Mouse (Mus musculus) liver, embryonic 16.5 days (tissue): ENCODE results near the gene Hnrnph1. TPM values are rescaled to one million over a fixed set of nuclear protein-coding genes. Genes with fewer than 3 reads are reported as not detected.
"Not testable (repeated sequence)": the region's sequence is repeated elsewhere in the genome, so short reads cannot be mapped to it uniquely, and the experiment has no call there.

Source experiments
- ATAC-seq: fragments of 200-750 bp; cut with Nextera tagmentation; 2 replicates; pipeline ENCODE4 v1.8.0; 2017; ENCODE audit warnings: low read depth, mild to moderate bottlenecking, moderate number of reproducible peaks, moderate library complexity
- H3K27ac ChIP-seq: fragments of 300-500 bp; sonication (generic); 2 replicates; pipeline ENCODE4 v1.5.1; 2014; ENCODE audit warnings: mild to moderate bottlenecking, low read length
- H3K27me3 ChIP-seq: fragments of 300-500 bp; sonication (generic); 2 replicates; pipeline ENCODE4 v1.6.1; 2014; ENCODE audit warnings: low read depth, low read length, mixed read lengths; ENCODE audit not compliant: control insufficient read depth, insufficient read depth
- H3K36me3 ChIP-seq: fragments of 300-500 bp; sonication (generic); 2 replicates; pipeline ENCODE4 v1.6.1; 2014; ENCODE audit warnings: mild to moderate bottlenecking; ENCODE audit not compliant: control insufficient read depth, insufficient read depth
- H3K4me1 ChIP-seq: fragments of 300-500 bp; sonication (generic); 2 replicates; pipeline ENCODE4 v1.6.1; 2014; ENCODE audit warnings: low read depth, low read length, mixed read lengths; ENCODE audit not compliant: control insufficient read depth
- H3K4me2 ChIP-seq: fragments of 300-500 bp; sonication (generic); 2 replicates; pipeline ENCODE4 v1.6.1; 2014; ENCODE audit warnings: low read depth, low read length, mixed read lengths
- H3K4me3 ChIP-seq: fragments of 300-500 bp; sonication (generic); 2 replicates; pipeline ENCODE4 v1.5.1; 2014; ENCODE audit warnings: low read depth, mild to moderate bottlenecking, low read length
- H3K9ac ChIP-seq: fragments of 300-500 bp; sonication (generic); 2 replicates; pipeline ENCODE4 v1.6.1; 2014; ENCODE audit warnings: low read depth, low read length
- H3K9me3 ChIP-seq: fragments of 300-500 bp; sonication (generic); replicated peaks from 2 replicates; pipeline ENCODE4 v1.6.1; 2016; ENCODE audit warnings: low read length; ENCODE audit not compliant: control insufficient read depth
- WGBS: fragments of 180-500 bp; shearing (Covaris S2); extraction: QIAGEN DNeasy Blood & Tissue Kit; methylation state at CpG from one replicate; pipeline ENCODE4 v1.1.7; 2014; ENCODE audit not compliant: insufficient replicate concordance; 5-methylcytosine and 5-hydroxymethylcytosine counted together
- polyA plus RNA-seq: library from polyadenylated mRNA; unstranded; fragments of >200 nt; fragmentation: Nextera tagmentation; extraction: Ambion mirVana; gene quantifications from 2 replicates; pipeline ENCODE4 v1.2.1, GENCODE M21; 2015

Hnrnph1 gene
- polyA plus RNA-seq, 1 experiment from 2014 or later = 93.6 TPM

GRCm38 (mm10) chr11:50352177-50352576 lies 24.6 kb upstream of the Hnrnph1 start:
- Histone ChIP-seq H3K4me3 (no peak overlapping the region), H3K36me3 (no peaks in the 10 kb centered on the region), H3K9ac (no peak overlapping the region), H3K9me3 (no peaks in the 10 kb centered on the region), H3K4me2 (no peak overlapping the region), H3K27ac (no peak overlapping the region), H3K4me1 (no peaks in the 10 kb centered on the region), H3K27me3 (no peaks in the 10 kb centered on the region)
- ATAC-seq = no peak
- 55% methylated on average over 2 of the region's 2 CpGs for WGBS

DNA sequence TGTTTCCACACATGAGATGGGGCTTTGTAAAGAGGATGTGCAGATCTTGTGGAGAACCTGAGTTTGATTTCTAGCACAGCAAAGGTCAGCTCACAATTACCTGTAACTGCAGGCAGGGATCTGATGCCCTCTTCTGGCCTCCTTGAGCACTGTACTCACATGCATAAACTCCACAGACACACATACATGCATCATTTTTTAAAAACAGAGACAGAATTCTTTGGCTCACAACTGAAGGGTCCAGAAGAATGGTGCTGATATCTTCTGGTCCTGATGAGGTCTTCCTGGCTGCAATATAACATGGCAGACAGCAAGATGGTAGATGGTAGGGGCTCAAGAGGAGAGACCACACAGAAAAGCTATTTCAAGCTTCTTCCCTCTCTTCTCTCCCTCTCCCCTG lies 22.6 kb upstream of the Hnrnph1 start, which contains the start of gene Cby3:
Gene Cby3 (plus strand): TSS at position 301 of the 400 bp plus-strand sequence.
- peak within 1 kb of the TSS; percentile 22; the same call in 1 of the 2 replicates for H3K27ac ChIP-seq

GRCm38 (mm10) chr11:50354851-50355250 lies 21.9 kb upstream of the Hnrnph1 start:
- peak; percentile 66 for ATAC-seq
- WGBS = 66% methylated on average over 3 of the region's 3 CpGs

More for the DNA sequence above, 22.6 kb upstream of the Hnrnph1 start, which contains the start of gene Cby3:
- Histone ChIP-seq H3K9me3 (no peaks in the 10 kb centered on the region), H3K4me1 (peaks cover 4% of the 10 kb centered on the region; the same call in 1 of the 2 replicates), H3K9ac (no peak within 1 kb of the TSS), H3K4me2 (no peak within 1 kb of the TSS), H3K27me3 (peaks cover 13% of the 10 kb centered on the region), H3K4me3 (no peak within 1 kb of the TSS), H3K36me3 (no peaks in the 10 kb centered on the region)
- no peak for ATAC-seq

GRCm38 (mm10) chr11:50355395-50355794 lies 21.4 kb upstream of the Hnrnph1 start:
- Histone ChIP-seq H3K4me1 (peaks cover 10% of the 10 kb centered on the region), H3K27me3 (peaks cover 19% of the 10 kb centered on the region), H3K4me2 (no peak overlapping the region), H3K9ac (no peak overlapping the region), H3K27ac (peak overlapping the region; percentile 22; the same call in 1 of the 2 replicates), H3K9me3 (no peaks in the 10 kb centered on the region), H3K36me3 (no peaks in the 10 kb centered on the region), H3K4me3 (no peak overlapping the region)
- 4% methylated on average over 1 of the region's 1 CpGs for WGBS
- peak; percentile 47; the same call in 1 of the 2 replicates for ATAC-seq

More at GRCm38 (mm10) chr11:50354851-50355250, 21.9 kb upstream of the Hnrnph1 start:
- H3K36me3 ChIP-seq = no peaks in the 10 kb centered on the region
- no peak overlapping the region for H3K4me3 ChIP-seq
- peaks cover 19% of the 10 kb centered on the region for H3K27me3 ChIP-seq
- no peak overlapping the region for H3K4me2 ChIP-seq
- H3K9ac ChIP-seq = no peak overlapping the region
- peak overlapping the region; percentile 22; the same call in 1 of the 2 replicates for H3K27ac ChIP-seq
- peaks cover 10% of the 10 kb centered on the region for H3K4me1 ChIP-seq
- H3K9me3 ChIP-seq = no peaks in the 10 kb centered on the region

DNA sequence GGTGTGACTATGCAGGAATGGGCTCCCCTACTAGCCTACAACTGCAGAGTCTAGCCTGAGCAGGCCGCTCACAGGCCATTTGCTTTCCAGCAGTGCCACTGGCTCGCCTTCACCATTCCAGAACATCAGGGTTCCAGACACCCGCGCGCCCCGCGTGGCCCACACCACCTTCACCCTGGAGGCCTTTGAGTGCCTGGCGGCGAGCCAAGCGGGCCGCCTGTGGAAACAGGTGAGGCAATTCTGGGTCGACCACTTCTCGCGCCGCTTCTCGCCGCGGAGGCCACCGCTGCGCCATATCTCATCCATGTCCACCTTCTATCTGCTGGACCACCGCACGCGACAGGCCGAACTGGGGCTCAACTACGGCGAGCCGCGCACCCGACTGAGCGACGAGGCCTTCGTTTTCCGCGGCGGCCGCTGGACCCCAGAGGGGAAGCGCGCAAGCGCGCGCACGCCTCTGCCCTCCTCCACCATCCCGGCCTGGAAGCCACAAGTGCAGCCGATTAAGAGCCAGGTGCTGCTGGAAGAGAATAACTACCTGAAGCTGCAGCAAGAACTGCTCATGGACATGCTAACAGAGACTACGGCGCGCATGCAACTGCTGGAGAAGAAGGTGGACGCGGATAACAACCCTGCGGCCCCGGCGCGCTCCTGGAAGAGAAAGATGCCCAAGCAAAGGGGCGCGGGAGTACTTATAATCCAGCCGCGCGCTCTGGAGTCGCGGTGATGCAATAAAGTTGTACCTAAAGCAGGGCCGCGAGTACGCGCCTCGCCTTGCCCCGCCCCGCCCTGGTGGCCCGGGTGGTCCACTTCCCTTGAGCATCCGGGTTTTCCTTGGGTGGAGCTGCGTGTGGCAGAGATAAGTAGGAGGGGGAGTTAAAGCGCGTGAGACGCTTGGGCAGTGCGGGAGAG lies 17.6 kb upstream of the Hnrnph1 start:
- H3K36me3 ChIP-seq = no peaks in the 10 kb centered on the region
- H3K4me1 ChIP-seq = peaks cover 10% of the 10 kb centered on the region
- H3K27me3 ChIP-seq = peaks cover 19% of the 10 kb centered on the region
- peak overlapping the region; percentile 55 for H3K9ac ChIP-seq
- WGBS = 3% methylated on average over 74 of the region's 74 CpGs
- peak overlapping the region; percentile 85 for H3K4me2 ChIP-seq
- no peak overlapping the region for H3K27ac ChIP-seq
- peak; percentile 25; the same call in 1 of the 2 replicates for ATAC-seq
- no peaks in the 10 kb centered on the region for H3K9me3 ChIP-seq
- peak overlapping the region; percentile 64 for H3K4me3 ChIP-seq

GRCm38 (mm10) chr11:50361282-50361681 lies 15.5 kb upstream of the Hnrnph1 start:
- H3K9me3 ChIP-seq, ATAC-seq, H3K4me2 ChIP-seq, H3K27ac ChIP-seq, H3K36me3 ChIP-seq, H3K9ac ChIP-seq, H3K4me3 ChIP-seq: not testable (repeated sequence)
- Histone ChIP-seq H3K27me3 (peaks cover 19% of the 10 kb centered on the region), H3K4me1 (peaks cover 10% of the 10 kb centered on the region)
- WGBS = 50% methylated on average over 1 of the region's 1 CpGs

- H3K4me3 ChIP-seq = no peak overlapping the region
- H3K27ac ChIP-seq = no peak overlapping the region
- H3K36me3 ChIP-seq = no peaks in the 10 kb centered on the region
- 2% methylated on average over 4 of the region's 4 CpGs for WGBS
- H3K9ac ChIP-seq = no peak overlapping the region
- peaks cover 2% of the 10 kb centered on the region; the same call in 1 of the 2 replicates for H3K27me3 ChIP-seq
- ATAC-seq = no peak
- H3K4me1 ChIP-seq = peaks cover 3% of the 10 kb centered on the region
- H3K4me2 ChIP-seq = no peak overlapping the region
- H3K9me3 ChIP-seq = no peaks in the 10 kb centered on the region
Observed at GRCm38 (mm10) chr11:50364548-50364947, 12.2 kb upstream of the Hnrnph1 start.

- Histone ChIP-seq H3K4me3 (no peak overlapping the region), H3K27ac (no peak overlapping the region), H3K36me3 (no peaks in the 10 kb centered on the region), H3K9me3 (no peaks in the 10 kb centered on the region), H3K4me1 (no peaks in the 10 kb centered on the region; the same call in none of the 2 replicates), H3K4me2 (no peak overlapping the region), H3K9ac (no peak overlapping the region), H3K27me3 (no peaks in the 10 kb centered on the region)
- no peak for ATAC-seq
Observed at GRCm38 (mm10) chr11:50365322-50365721, 11.5 kb upstream of the Hnrnph1 start.

DNA sequence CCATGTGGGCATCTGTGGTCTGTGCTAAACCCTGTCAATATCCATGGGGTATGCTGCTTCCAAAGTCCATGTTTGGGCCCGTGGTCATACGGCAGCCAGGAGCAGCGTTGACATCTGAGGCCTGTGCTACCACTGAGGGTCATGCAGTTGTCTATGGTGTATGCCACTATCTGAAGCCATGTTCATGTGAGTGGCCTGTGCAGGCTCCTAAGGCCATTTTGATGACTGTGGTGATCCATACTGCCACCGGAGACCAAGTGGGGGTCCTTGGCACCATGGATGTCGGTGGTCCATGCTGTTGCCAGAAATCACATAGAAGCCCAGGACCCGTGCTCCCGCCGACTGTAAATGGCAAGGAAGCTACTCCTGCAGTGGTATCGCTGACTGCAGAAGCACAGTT lies 9.3 kb upstream of the Hnrnph1 start:
- H3K4me2 ChIP-seq = no peak overlapping the region
- H3K4me3 ChIP-seq = no peak overlapping the region
- no peak overlapping the region for H3K9ac ChIP-seq
- H3K9me3 ChIP-seq = no peaks in the 10 kb centered on the region
- H3K27me3 ChIP-seq = no peaks in the 10 kb centered on the region
- ATAC-seq = no peak
- 77% methylated on average over 9 of the region's 9 CpGs for WGBS
- H3K4me1 ChIP-seq = peaks cover 5% of the 10 kb centered on the region
- no peaks in the 10 kb centered on the region for H3K36me3 ChIP-seq
- no peak overlapping the region for H3K27ac ChIP-seq
